Mouse (Mus musculus): ENCODE data around the gene Tmprss13.

DNA sequence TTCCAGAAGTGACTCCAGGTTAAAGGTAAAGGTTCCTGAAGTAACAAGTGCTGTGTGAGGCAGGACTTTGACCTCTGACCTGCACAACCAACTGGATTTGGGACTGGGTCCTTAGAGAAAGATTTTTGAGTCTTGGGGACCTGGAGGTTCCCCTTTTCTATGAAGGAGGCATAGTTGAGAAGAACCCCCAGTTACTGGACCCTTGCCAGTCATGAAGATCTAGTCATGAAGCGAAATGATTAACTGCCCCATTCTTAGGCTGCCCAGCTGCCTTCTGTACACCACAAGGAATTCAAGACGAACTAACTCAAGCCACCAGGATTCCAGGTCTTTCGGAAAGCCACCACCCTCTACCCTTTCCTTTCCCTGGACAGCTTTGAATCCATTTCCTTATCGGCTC lies 57.5 kb downstream of the Tmprss13 start:
- TF ChIP-seq CTCF (IDR thresholded peaks at IDR 0.05; ENCODE audit: borderline replicate concordance, control insufficient read depth, extremely low read depth, insufficient read depth, low read length, poor library complexity): no peak
- no peak for TF ChIP-seq POLR2A (IDR thresholded peaks at IDR 0.05; ENCODE audit: control insufficient read depth, extremely low read depth, insufficient read depth, low read length, poor library complexity)

All from thymus, adult 2 months (tissue).